Comparison of ENCODE assay signal across 15 mouse cellular contexts in the genomic region with DNA sequence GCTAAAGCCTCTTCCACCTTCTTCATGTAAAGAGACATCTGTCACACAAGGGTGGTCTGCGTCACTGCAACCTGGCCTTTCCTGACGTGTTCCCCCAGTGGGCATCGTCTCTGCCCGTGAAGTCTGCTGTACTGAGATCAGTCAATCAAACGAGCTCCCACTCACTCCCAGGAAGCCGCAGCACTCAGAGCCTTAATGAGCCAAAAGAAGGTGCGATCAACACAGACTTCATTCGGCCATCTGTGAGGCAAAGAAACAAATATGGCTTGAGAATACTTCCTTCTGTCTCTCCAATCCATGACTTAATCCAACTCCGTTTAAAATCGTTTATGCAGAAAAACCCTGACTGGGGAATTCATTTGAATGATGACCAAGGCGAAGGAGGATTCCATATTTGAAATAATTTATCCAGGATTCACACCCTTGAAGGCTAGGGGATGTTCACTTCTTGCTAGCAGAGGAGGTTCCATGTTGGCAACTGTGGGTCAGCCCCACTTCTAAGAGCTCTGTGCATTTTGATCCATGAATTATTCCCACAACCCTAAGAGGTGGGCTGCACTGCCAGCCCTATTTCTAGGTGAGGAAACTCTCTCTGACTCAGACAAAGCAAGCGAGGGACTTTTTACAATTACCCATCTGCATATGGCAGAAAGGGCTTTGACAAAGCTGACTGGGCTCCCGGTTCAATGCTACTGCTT.
A peak's percentile ranks its signal among the peaks of the same experiment; 100 is the strongest.
DNase-seq lines count a peak whose midpoint lies in the region; ATAC-seq lines count a peak whose summit lies in the region.
"Had no signal": no experiment of that assay in that cellular context is flagged by ENCODE, and none has a peak within 500 bp of the region (broad histone marks: within the 10 kb centered on the region; RNA-seq: fewer than 3 reads in every experiment).

No protein-coding gene starts in this region.

- whole genome bisulfite sequencing in forebrain, embryonic 14.5 days = 35% methylated on average over 13 of the region's 13 CpGs

- H3K27ac ChIP-seq in forebrain, embryonic 14.5 days (ENCODE audit: low read depth, low read length) = peak overlapping the region; percentile 76
- H3K27ac ChIP-seq: macrophage; neural tube, embryonic 12.5 days had no signal

- H3K9ac ChIP-seq in forebrain, embryonic 14.5 days (ENCODE audit: low read length) = no peak overlapping the region
- H3K9ac ChIP-seq: neural tube, embryonic 12.5 days had no signal

- ATAC-seq in forebrain, embryonic 14.5 days = peak; percentile 93

- no peaks in the 10 kb centered on the region for H3K9me3 ChIP-seq in forebrain, embryonic 14.5 days (replicated peaks; ENCODE audit: control insufficient read depth, low read length)
- H3K9me3 ChIP-seq: G1E; neural tube, embryonic 12.5 days had no signal

- no peak overlapping the region for H3K4me3 ChIP-seq in forebrain, embryonic 14.5 days (ENCODE audit: low read depth, low read length)
- H3K4me3 ChIP-seq: neural tube, embryonic 12.5 days had no signal

- DNase-seq in cerebellum, postnatal 10 days = peak; percentile 45 to 49
- no peak for DNase-seq in cerebellum, adult 9-11 months
- DNase-seq in forebrain, embryonic 14.5 days (ENCODE audit: low spot score) = peak; percentile 94
- DNase-seq in layer of hippocampus, postnatal 10 days (ENCODE audit: low spot score in 2 of 2) = peak; percentile 40 to 56
- DNase-seq in right cerebral cortex, adult 18-20 months = peak; percentile 84
- DNase-seq in lung, postnatal 14 days = no peak
- no peak for DNase-seq in thymus, postnatal 14 days
- no peak for DNase-seq in ovary, adult 18-20 months (ENCODE audit: low spot score)
- DNase-seq: adrenal gland, adult 8-10 months; kidney, adult 11 months; liver; thymus, postnatal 4 days had no signal

- no peaks in the 10 kb centered on the region for H3K36me3 ChIP-seq in forebrain, embryonic 14.5 days (ENCODE audit: control insufficient read depth, insufficient read depth, low read length)
- H3K36me3 ChIP-seq: G1E; neural tube, embryonic 12.5 days had no signal

- no peak overlapping the region for H3K4me2 ChIP-seq in forebrain, embryonic 14.5 days (ENCODE audit: low read length)
- H3K4me2 ChIP-seq: neural tube, embryonic 12.5 days had no signal

- peaks cover 28% of the 10 kb centered on the region for H3K4me1 ChIP-seq in forebrain, embryonic 14.5 days (ENCODE audit: control insufficient read depth, insufficient read depth, low read length)

- no peaks in the 10 kb centered on the region for H3K27me3 ChIP-seq in forebrain, embryonic 14.5 days (replicated peaks; ENCODE audit: control insufficient read depth, insufficient read depth, low read length)
- H3K27me3 ChIP-seq: neural tube, embryonic 12.5 days had no signal

Comparison
In these comparisons a context has a peak if more than half of its experiments do, and no peak if none do; other contexts are left out.
1. DNase-seq: peak in cerebellum, postnatal 10 days (2 of 2), forebrain, embryonic 14.5 days (single experiment), layer of hippocampus, postnatal 10 days (2 of 2) and right cerebral cortex, adult 18-20 months (single experiment); none in cerebellum, adult 9-11 months (single experiment), lung, postnatal 14 days (single experiment), thymus, postnatal 14 days (single experiment) and ovary, adult 18-20 months (single experiment).